Mouse (Mus musculus) neural tube, embryonic 11.5 days (tissue): ENCODE data around the gene Kxd1. TPM values are rescaled to one million over a fixed set of nuclear protein-coding genes. Genes with fewer than 3 reads are reported as not detected.

Experiments used
- ATAC-seq: fragments of 200-750 bp; cut with Nextera tagmentation; 2 replicates; pipeline ENCODE4 v1.8.0; 2017; ENCODE audit warnings: moderate number of reproducible peaks, mild to moderate bottlenecking, moderate TSS enrichment, moderate library complexity; ENCODE audit not compliant: insufficient read depth, low FRiP score, low TSS enrichment
- DNase-seq: peaks from one replicate; pipeline ENCODE4 v3.0.0-alpha.2; 2015; ENCODE audit warnings: low spot score
- H3K27ac ChIP-seq: fragments of 300-500 bp; sonication (generic); 2 replicates; pipeline ENCODE4 v1.5.1; 2014; ENCODE audit warnings: low read depth, mild to moderate bottlenecking, low read length
- H3K27me3 ChIP-seq: fragments of 300-500 bp; sonication (generic); 2 replicates; pipeline ENCODE4 v1.6.1; 2014; ENCODE audit warnings: mild to moderate bottlenecking, low read length, mixed read lengths; ENCODE audit not compliant: control insufficient read depth, insufficient read depth
- H3K36me3 ChIP-seq: fragments of 300-500 bp; sonication (generic); 2 replicates; pipeline ENCODE4 v1.6.1; 2014; ENCODE audit warnings: mild to moderate bottlenecking, low read length, moderate library complexity, mixed read lengths; ENCODE audit not compliant: control insufficient read depth, insufficient read depth
- H3K4me1 ChIP-seq: fragments of 300-500 bp; sonication (generic); 2 replicates; pipeline ENCODE4 v1.6.1; 2014; ENCODE audit warnings: low read length, mixed read lengths; ENCODE audit not compliant: control insufficient read depth, insufficient read depth
- H3K4me2 ChIP-seq: fragments of 300-500 bp; sonication (generic); 2 replicates; pipeline ENCODE4 v1.6.1; 2014; ENCODE audit warnings: low read depth, mild to moderate bottlenecking, moderate library complexity
- H3K4me3 ChIP-seq: fragments of 300-500 bp; sonication (generic); 2 replicates; pipeline ENCODE4 v1.5.1; 2014; ENCODE audit warnings: low read depth, low read length
- H3K9ac ChIP-seq: fragments of 300-500 bp; sonication (generic); 2 replicates; pipeline ENCODE4 v1.6.1; 2014; ENCODE audit warnings: mild to moderate bottlenecking, low read length
- H3K9me3 ChIP-seq: fragments of 300-500 bp; sonication (generic); 2 replicates; pipeline ENCODE4 v1.6.1; 2016; ENCODE audit warnings: low read length; ENCODE audit not compliant: control insufficient read depth
- WGBS: fragments of 180-500 bp; shearing (Covaris S2); extraction: QIAGEN DNeasy Blood & Tissue Kit; methylation state at CpG from one replicate; pipeline ENCODE4 v1.1.7; 2014; 5-methylcytosine and 5-hydroxymethylcytosine counted together
- polyA plus RNA-seq: library from polyadenylated mRNA; unstranded; fragments of >200 nt; fragmentation: Nextera tagmentation; extraction: Ambion mirVana; gene quantifications from 2 replicates; pipeline ENCODE4 v1.2.1, GENCODE M21; 2014

Kxd1 gene
- polyA plus RNA-seq, 1 experiment from 2014 or later = 49.8 TPM

DNA sequence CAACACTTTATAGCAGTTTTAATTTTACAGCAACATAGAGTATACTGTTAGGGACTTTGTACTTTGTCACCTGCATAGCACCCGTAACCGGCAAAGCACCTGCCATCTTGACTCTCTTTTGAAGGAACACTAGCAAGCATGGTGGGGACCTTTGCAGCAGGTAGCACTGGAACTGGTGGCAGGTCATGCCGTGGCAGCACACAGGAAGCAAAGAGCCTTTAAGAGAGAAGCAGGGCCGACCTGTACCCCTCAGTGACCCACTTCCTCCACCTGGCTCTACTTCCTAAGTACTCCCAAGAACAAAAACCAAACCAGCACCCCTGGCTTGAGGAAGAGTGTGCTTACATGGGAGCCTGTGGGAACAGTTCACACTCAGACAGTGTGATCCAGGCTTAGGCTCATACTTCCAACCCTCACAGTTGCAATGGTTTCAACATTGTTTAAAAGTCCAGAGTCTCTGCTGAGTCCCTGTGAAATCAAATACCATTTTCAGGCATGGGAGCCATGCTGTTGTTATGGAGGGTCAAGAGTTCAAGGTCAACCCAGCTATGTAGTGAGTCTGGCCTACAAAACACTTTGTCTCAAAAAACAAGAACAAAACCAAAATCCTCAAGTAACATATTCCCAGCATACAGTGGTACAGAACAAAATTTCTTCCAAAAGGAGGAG, 27.5 kb upstream of the Kxd1 start:
- no peaks in the 10 kb centered on the region for H3K9me3 ChIP-seq
- ATAC-seq = no peak
- H3K27me3 ChIP-seq = no peaks in the 10 kb centered on the region
- H3K4me2 ChIP-seq = no peak overlapping the region
- H3K27ac ChIP-seq = no peak overlapping the region
- no peak for DNase-seq
- no peak overlapping the region for H3K4me3 ChIP-seq
- H3K9ac ChIP-seq = no peak overlapping the region
- H3K4me1 ChIP-seq = no peaks in the 10 kb centered on the region
- H3K36me3 ChIP-seq = no peaks in the 10 kb centered on the region
- 91% methylated on average over 4 of the region's 4 CpGs for WGBS

DNA sequence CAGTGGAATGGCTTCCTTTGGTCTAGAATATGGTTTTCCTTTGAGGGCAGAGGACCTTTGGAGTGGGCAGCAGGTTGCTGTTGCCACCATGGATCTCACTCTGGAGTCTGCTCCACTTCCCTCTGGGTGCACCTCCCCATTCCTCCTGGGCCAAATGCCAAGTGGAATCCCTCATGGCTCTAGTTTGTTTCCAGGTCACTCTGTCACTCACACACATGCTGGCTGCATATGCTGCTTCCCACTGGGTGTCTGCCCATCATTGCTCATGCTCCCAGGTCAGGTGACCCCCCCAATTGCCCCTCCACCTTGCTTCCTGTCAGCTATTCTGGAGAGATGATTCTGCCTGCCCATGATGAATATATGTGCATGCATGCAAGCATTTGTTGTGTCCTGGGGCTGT, 26.0 kb upstream of the Kxd1 start:
- H3K27me3 ChIP-seq = no peaks in the 10 kb centered on the region
- no peaks in the 10 kb centered on the region for H3K4me1 ChIP-seq
- H3K9ac ChIP-seq = no peak overlapping the region
- H3K4me3 ChIP-seq = no peak overlapping the region
- H3K4me2 ChIP-seq = no peak overlapping the region
- DNase-seq = no peak
- H3K27ac ChIP-seq = no peak overlapping the region
- H3K36me3 ChIP-seq = no peaks in the 10 kb centered on the region
- H3K9me3 ChIP-seq = no peaks in the 10 kb centered on the region
- no peak for ATAC-seq

DNA sequence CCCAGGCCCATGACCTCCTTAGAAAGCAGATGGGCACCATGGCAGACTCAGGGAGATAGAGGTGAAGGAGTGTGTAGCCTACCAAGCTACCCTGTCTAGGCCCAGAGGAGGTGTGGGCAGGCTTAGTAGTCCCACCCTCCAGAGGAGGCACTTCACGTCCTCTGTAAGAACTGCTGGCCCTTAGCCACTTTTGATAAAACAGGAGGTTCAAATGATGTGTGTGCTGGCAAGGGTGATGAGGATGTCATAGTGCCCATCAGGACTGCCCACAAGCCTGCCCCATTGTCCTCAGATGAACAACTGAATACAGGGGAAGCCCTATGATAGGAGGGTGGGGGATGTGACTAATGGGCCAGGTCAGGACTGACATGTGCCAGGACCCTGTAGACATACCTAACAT, 25.1 kb upstream of the Kxd1 start:
- Histone ChIP-seq H3K27ac (no peak overlapping the region), H3K27me3 (no peaks in the 10 kb centered on the region), H3K4me3 (no peak overlapping the region), H3K36me3 (no peaks in the 10 kb centered on the region), H3K4me1 (no peaks in the 10 kb centered on the region), H3K9ac (no peak overlapping the region), H3K4me2 (no peak overlapping the region), H3K9me3 (no peaks in the 10 kb centered on the region)
- DNase-seq (no peak), ATAC-seq (no peak)
- 79% methylated on average over 1 of the region's 1 CpGs for WGBS

DNA sequence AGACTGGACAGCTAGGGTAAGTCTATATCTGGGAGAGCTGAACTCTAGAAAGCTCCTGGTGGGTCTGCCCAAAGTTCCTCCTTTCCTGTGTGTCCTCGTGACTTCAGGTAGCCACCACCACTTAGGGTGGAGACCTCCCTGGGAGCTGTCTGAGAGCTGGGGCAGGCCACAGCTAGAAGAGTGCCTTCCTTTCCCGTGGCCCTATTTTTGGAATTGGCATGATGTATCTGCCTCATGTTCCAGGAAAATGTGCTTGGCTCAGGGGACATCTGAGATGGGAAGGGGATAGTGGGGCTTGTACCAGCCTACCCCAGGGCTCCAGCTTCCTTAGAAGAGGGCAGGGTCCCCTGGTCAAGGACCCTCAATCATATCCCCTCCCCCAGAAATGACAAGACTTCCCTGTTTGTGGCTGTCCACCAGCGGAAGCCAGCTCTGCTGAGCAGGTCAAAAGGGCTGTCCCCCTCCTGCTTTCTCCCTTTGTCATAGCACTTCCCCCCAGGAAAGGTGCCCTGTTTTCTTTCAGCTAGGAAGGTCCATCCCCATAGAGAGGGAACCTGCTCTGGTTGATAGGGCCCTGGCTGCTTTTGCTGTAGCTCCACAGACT, 23.9 kb upstream of the Kxd1 start:
- Histone ChIP-seq H3K27me3 (no peaks in the 10 kb centered on the region), H3K4me2 (no peak overlapping the region), H3K9ac (no peak overlapping the region), H3K9me3 (no peaks in the 10 kb centered on the region), H3K4me3 (no peak overlapping the region), H3K36me3 (no peaks in the 10 kb centered on the region), H3K4me1 (no peaks in the 10 kb centered on the region), H3K27ac (no peak overlapping the region)
- no peak for DNase-seq
- ATAC-seq = no peak
- WGBS = 74% methylated on average over 3 of the region's 3 CpGs

DNA sequence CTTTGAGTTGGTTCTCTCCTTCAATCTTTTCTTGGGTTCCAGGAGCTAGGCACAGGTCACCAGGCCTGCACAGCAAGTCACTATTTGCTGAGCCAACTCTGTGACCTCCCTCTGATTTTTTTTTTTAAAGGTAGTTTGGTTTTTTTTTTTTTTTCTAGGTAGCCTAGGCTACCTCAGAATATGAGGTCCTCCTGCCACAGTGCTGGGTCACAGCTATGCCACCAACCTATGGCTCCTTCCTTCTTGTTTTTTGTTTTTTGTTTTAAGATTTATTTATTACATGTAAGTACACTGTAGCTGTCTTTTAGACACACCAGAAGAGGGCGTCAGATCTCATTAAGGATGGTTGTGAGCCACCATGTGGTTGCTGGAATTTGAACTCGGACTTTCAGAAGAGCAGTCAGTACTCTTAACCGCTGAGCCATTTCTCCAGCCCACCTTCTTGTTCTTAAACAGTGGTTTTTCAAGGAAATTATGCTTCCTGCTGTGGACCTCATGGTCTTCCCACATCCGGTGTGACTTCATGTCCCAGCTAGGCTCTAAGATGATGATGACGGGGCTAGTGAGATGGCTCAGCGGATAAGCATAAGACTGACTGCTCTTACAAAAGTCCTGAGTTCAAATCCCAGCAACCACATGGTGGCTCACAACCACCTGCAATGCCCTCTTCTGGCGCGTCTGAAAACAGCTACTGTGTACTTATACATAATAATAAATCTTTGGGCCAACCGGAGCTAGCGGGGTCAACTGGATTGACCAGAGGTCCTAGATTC, 21.8 kb upstream of the Kxd1 start:
- Histone ChIP-seq H3K27ac (no peak overlapping the region), H3K9me3 (no peaks in the 10 kb centered on the region), H3K36me3 (no peaks in the 10 kb centered on the region), H3K9ac (no peak overlapping the region), H3K4me3 (no peak overlapping the region), H3K4me2 (no peak overlapping the region), H3K27me3 (no peaks in the 10 kb centered on the region), H3K4me1 (no peaks in the 10 kb centered on the region)
- DNase-seq (no peak), ATAC-seq (no peak)
- 93% methylated on average over 10 of the region's 10 CpGs for WGBS

DNA sequence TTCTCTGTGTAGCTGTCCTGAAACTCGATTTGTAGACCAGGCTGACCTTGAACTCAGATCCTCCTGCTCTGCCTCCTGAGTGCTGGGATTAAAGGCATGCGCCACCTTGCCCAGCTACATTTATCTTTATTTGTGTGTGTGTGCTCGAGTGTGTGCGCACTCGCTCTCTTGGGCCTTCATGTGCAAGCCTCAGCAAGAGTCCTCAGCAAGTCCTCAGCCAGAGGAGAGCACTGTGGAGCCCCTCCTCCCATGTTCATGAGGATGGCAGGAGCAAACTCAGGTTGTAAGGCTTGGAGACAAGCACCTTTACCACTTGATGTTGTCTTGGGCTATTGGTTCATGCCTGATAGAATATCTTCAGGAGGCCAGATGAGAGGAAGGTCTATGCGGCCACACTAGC, 20.0 kb upstream of the Kxd1 start:
- no peaks in the 10 kb centered on the region for H3K4me1 ChIP-seq
- H3K9me3 ChIP-seq = no peaks in the 10 kb centered on the region
- no peak for DNase-seq
- no peak for ATAC-seq
- H3K4me2 ChIP-seq = no peak overlapping the region
- no peaks in the 10 kb centered on the region for H3K36me3 ChIP-seq
- H3K4me3 ChIP-seq = no peak overlapping the region
- no peak overlapping the region for H3K9ac ChIP-seq
- H3K27me3 ChIP-seq = no peaks in the 10 kb centered on the region
- 93% methylated on average over 6 of the region's 6 CpGs for WGBS
- no peak overlapping the region for H3K27ac ChIP-seq

DNA sequence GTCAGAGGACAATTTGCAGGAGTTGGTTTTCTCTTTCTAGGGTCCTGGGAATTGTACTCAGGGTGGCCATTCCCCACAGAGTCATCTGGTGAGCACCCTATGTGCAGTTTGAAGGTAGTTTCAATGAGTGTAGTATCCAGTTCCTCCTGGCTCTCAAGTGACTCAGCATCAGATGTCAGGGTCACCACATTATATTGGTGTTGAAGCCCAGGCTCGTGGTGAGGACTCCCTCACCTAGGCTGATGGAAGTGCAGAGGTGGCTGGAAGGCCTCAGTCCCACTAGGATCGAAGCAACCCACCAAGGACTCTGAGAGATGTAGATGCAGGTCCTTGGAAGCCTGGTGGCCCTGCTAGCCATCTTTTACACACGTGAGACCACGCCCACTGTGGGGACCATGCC, 18.7 kb upstream of the Kxd1 start:
- Histone ChIP-seq H3K36me3 (no peaks in the 10 kb centered on the region), H3K4me3 (no peak overlapping the region), H3K4me1 (no peaks in the 10 kb centered on the region), H3K9me3 (no peaks in the 10 kb centered on the region), H3K4me2 (no peak overlapping the region), H3K27me3 (no peaks in the 10 kb centered on the region), H3K27ac (no peak overlapping the region), H3K9ac (no peak overlapping the region)
- WGBS = 88% methylated on average over 4 of the region's 4 CpGs
- DNase-seq (no peak), ATAC-seq (no peak)

DNA sequence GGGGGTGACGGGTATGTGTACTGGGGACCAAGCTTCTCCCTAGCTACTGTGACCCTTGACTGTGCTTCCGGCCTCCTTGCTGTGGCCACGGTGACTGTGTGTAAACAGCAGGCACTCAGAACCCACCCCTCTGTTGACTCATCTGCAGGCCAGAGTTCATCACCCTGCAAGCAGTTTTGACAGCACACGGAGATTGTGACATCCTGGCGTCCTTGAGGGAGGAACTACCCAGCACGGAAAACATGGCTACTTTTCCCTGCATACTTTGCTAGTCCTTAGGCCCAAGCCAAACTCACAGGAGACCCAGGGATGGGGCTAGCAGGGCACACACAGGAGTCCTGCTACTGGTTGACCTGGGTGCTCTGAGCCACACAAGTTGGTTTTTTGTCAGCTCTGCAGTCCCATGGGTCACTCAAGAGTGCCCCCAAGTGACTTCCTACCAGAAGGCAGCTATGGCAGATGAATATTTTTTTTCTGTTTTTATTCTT, 16.5 kb upstream of the Kxd1 start:
- no peaks in the 10 kb centered on the region for H3K27me3 ChIP-seq
- H3K4me3 ChIP-seq = no peak overlapping the region
- WGBS = 81% methylated on average over 6 of the region's 6 CpGs
- H3K4me2 ChIP-seq = no peak overlapping the region
- DNase-seq (no peak), ATAC-seq (no peak)
- H3K9ac ChIP-seq = no peak overlapping the region
- H3K9me3 ChIP-seq = no peaks in the 10 kb centered on the region
- H3K27ac ChIP-seq = 0 out of 2 replicates have a peak overlapping the region, but pooled peaks have one; percentile 17
- H3K4me1 ChIP-seq = peaks cover 9% of the 10 kb centered on the region
- no peaks in the 10 kb centered on the region for H3K36me3 ChIP-seq

DNA sequence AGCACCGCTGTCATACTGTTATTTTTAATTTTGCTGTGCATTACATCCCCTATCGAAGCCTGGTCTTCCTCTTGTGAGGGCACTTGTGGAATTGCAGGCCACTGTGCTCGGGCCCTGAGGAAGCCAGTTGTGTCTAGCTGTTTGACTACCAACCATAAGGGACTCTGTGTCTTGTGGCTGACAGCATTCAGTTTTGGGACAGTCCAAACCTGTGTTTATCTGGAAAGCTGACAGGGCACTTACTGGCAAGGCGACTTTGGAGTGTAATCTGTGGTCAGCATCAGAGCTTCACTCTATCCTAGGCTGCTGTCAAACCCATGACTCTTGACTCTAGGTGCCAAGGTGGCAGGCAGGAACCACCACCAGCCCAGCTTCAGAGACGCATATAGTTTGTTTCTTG, 13.3 kb upstream of the Kxd1 start:
- Histone ChIP-seq H3K4me3 (no peak overlapping the region), H3K4me2 (no peak overlapping the region), H3K27me3 (no peaks in the 10 kb centered on the region), H3K9ac (no peak overlapping the region), H3K36me3 (peaks cover 5% of the 10 kb centered on the region), H3K4me1 (peaks cover 13% of the 10 kb centered on the region), H3K27ac (no peak overlapping the region), H3K9me3 (no peaks in the 10 kb centered on the region)
- ATAC-seq = no peak
- WGBS = 87% methylated on average over 5 of the region's 5 CpGs
- no peak for DNase-seq
